Mouse (Mus musculus): ENCODE measurements around the gene Col5a2. TPM values are rescaled to one million over a fixed set of nuclear protein-coding genes. Genes with fewer than 3 reads are reported as not detected.
"Not testable (repeated sequence)": the region's sequence is repeated elsewhere in the genome, so short reads cannot be mapped to it uniquely, and the experiment has no call there.

The Col5a2 gene
- total RNA-seq, 2 experiments from 2014 or later: 10.3 to 10.7 TPM

GRCm38 (mm10) chr1:45429145-45429544, 73.9 kb downstream of the Col5a2 start:
- not testable (repeated sequence) for DNase-seq

DNA sequence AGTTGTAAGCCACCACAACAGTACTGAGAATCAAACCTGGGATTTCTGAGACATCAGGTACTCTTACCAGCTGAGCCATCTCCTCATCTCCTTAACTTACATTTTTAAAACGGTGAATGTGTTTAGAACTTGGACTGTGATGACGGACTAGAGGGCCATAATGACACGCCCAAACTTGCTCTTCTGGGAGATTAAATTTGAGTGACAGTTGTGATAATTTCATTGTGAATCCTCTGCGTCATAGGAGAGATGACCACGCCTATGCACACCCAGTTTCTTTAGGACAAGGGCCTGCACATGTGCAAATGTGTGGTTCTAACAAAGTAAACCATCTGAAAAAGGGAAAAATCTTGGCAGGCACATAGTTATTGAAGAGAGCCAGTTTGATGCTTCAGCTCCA, 79.2 kb downstream of the Col5a2 start:
- DNase-seq: no peak

- DNase-seq: peak; percentile 15 to 24
Observed at GRCm38 (mm10) chr1:45420554-45420953, 82.5 kb downstream of the Col5a2 start.

DNA sequence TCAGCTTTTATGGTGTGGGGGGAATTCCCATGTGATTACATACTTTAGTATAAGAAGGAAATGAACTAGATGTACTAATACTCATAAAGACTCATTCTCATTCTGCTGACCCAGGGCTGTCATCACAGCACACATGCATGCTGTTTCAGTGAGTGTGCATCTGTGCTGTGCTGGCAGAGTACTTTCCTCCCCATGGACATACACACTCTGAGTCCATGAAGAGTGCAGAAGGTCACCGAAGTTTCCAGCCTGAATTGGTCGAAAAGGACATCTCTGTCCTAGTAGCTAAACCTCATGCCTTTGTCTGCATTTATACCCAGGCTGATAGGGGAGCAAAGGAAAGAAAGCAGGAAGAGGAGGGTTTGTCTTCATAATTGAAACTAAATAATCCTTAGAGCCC, 83.2 kb downstream of the Col5a2 start:
- DNase-seq: peak in 1 of 2 experiments; percentile 27

DNA sequence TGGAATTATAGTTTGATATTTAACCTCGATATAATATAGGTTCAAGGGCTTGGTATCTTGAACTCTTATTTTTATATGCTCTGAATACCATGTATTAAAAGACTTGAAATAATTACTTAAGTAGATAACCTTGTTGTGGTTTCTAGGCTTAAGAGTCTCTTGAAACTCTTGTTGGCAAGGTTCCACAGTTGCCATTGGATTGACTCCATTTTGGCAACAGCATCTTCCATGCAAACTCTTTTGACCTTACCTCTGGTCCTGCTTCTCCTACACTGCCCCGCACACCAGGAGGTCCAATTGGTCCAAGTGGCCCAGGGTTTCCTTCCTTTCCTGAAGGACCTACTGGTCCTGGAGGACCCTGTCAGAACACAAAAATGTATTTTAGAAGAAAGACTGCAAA, 121.2 kb downstream of the Col5a2 start:
- DNase-seq: peak; percentile 44 to 55

DNA sequence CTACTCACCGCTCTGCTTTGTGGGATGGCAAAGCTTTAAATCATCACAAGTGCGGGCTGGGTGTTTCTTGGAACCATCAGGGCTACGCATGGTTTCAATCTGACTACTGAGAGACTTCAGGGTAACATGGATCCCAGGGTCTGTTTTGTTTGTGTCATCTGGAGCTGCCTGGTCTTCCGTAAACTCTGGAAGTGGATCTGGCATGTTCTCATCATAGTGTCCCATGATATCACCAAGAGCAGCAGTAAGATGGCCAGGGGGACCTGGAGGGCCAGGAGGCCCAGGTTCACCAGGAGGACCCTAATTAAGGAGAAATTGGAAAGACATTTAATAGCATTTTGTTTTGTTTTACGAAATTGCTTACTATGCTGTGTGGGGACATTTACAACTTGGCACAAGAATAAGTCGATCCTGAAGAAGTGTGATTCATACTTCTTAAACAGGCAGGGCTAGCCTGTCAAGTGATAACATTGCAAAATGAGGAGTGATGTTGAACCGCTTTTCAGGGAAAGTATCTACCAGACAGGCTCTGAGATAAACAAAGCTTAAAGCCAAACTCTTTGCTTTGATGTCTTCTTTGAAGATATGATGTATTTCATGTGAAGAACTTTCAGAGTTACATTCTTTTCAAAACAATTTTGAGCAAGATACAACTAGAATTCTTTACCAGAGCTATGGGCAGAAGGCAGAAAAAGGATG, 122.9 kb downstream of the Col5a2 start:
- peak; percentile 13 to 16 for DNase-seq

GRCm38 (mm10) chr1:45365427-45365826, 137.7 kb downstream of the Col5a2 start:
- no peak for DNase-seq

- DNase-seq: peak in 1 of 2 experiments; percentile 40
Observed at GRCm38 (mm10) chr1:45363274-45363673, 139.8 kb downstream of the Col5a2 start.

GRCm38 (mm10) chr1:45359673-45360072, 143.4 kb downstream of the Col5a2 start:
- no peak for DNase-seq

- DNase-seq: peak in 1 of 2 experiments; percentile 45
Observed at GRCm38 (mm10) chr1:45359147-45359546, 143.9 kb downstream of the Col5a2 start.

DNA sequence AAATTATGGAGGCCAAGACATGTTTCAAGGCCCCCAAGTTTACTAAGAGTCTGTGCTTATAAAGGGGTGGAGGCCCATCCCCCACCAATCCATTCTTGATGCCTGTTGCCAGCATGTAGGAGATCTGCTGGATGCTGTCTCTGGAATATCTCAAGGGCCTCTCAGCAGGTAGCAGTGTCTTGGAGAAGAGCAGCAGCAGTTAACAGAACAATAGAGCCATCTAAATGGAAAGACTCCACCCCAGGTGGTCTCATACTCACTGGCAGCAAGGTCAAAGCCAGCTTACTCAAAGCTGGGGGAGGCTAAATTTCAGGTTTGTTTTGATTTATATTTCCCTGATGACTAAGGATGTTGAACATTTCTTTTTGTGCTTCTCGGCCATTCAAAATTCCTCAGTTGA, 145.1 kb downstream of the Col5a2 start:
- DNase-seq: no peak

DNA sequence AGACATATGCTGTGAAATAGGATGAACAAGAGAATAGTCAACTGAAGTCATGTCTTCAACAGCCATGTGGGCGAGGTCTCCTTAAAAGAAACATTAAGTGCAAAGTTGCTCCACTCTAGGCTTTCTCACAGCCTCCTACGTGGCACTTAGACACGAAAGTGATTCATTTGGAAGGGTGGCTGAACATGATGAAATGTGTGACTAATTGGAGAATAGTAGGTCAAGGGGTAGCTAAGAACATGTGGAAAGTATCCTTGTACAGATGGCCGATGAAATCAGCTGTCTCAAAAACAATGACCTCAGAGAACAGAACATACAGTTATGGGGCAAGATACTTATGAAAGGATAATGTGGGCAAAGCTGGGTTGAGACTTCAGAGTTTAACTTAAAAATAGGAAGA, 147.1 kb downstream of the Col5a2 start:
- peak; percentile 48 to 80 for DNase-seq

GRCm38 (mm10) chr1:45329149-45329548, 173.9 kb downstream of the Col5a2 start:
- no peak for DNase-seq

Other genes with a start within 250 kb of the Col5a2 start
- gene Col3a1, start 191.7 kb downstream of the Col5a2 start, total RNA-seq (2021): 100 to 1,000 TPM in 1 of 2 experiments, 10 to 100 TPM in 1; 97.5 to 107 TPM

Data from heart, adult 18-20 months (tissue).